In genomic region chr6:5410697-5411391, GRCm38 (mm10) we compare ENCODE assay signal across 9 mouse cellular contexts. TPM values are rescaled to one million over a fixed set of nuclear protein-coding genes. Genes with fewer than 3 reads are reported as not detected.
DNase-seq lines count a peak whose midpoint lies in the region; ATAC-seq lines count a peak whose summit lies in the region.
"Had no signal": no experiment of that assay in that cellular context is flagged by ENCODE, and none has a peak within 500 bp of the region (broad histone marks: within the 10 kb centered on the region; RNA-seq: fewer than 3 reads in every experiment).

No protein-coding gene starts in this region.

- 50% methylated on average over 6 of the region's 6 CpGs for WGBS in forebrain, embryonic 15.5 days
- whole genome bisulfite sequencing in hindbrain, embryonic 10.5 days: 55% methylated on average over 6 of the region's 6 CpGs

- peak; percentile 49 for DNase-seq in MN1 (ENCODE audit: low spot score)
- DNase-seq in c-Kit-positive CD71-positive TER-119-negative erythroid progenitor cells, embryonic 14.5 days (ENCODE audit: low read depth): peak; percentile 44
- peak; percentile 72 for DNase-seq in hindbrain, embryonic 10.5 days (ENCODE audit: low spot score)
- peak; percentile 25 to 46 for DNase-seq in layer of hippocampus, postnatal 36 days
- DNase-seq in right cerebral cortex, postnatal 4 days: peak; percentile 55

- H3K4me2 ChIP-seq in forebrain, embryonic 15.5 days (replicated peaks): no peak overlapping the region

- peak; percentile 43 for ATAC-seq in forebrain, embryonic 15.5 days (replicated peaks)
- peak; percentile 94 for ATAC-seq in megakaryocyte progenitor cell, adult 5-6 weeks (replicated peaks; ENCODE audit: poor library complexity)
- no peak for ATAC-seq in inflammation-experienced regulatory T-cells, adult 6 months

- H3K4me1 ChIP-seq in forebrain, embryonic 15.5 days: peaks cover 40% of the 10 kb centered on the region
- H3K4me1 ChIP-seq in hindbrain, embryonic 10.5 days (replicated peaks): peaks cover 21% of the 10 kb centered on the region
- H3K4me1 ChIP-seq: megakaryocyte, embryonic 14.5 days had no signal

- H3K4me3 ChIP-seq in forebrain, embryonic 15.5 days: no peak overlapping the region
- no peak overlapping the region for H3K4me3 ChIP-seq in hindbrain, embryonic 10.5 days
- H3K4me3 ChIP-seq: megakaryocyte, embryonic 14.5 days had no signal

- H3K9me3 ChIP-seq in forebrain, embryonic 15.5 days: no peaks in the 10 kb centered on the region
- no peaks in the 10 kb centered on the region for H3K9me3 ChIP-seq in hindbrain, embryonic 10.5 days
- H3K9me3 ChIP-seq: megakaryocyte, embryonic 14.5 days had no signal

- no peak overlapping the region for H3K27ac ChIP-seq in forebrain, embryonic 15.5 days (replicated peaks)
- no peak overlapping the region for H3K27ac ChIP-seq in hindbrain, embryonic 10.5 days

- H3K9ac ChIP-seq in forebrain, embryonic 15.5 days (replicated peaks): no peak overlapping the region

- H3K36me3 ChIP-seq in forebrain, embryonic 15.5 days: no peaks in the 10 kb centered on the region
- no peaks in the 10 kb centered on the region for H3K36me3 ChIP-seq in hindbrain, embryonic 10.5 days

- no peaks in the 10 kb centered on the region for H3K27me3 ChIP-seq in forebrain, embryonic 15.5 days
- H3K27me3 ChIP-seq in hindbrain, embryonic 10.5 days (ENCODE audit: insufficient read depth, poor library complexity, severe bottlenecking): no peaks in the 10 kb centered on the region

RNA-seq across cellular contexts. Expression of gene Asb4, which starts 27.7 kb away (rescaled TPM):
- 14.2 and 15.9 TPM in 2 replicates for polyA plus RNA-seq in forebrain, embryonic 15.5 days (2015; fragmentation: Nextera tagmentation; extraction: Ambion mirVana)
- 22.0 and 24.3 TPM in 2 replicates for polyA plus RNA-seq in hindbrain, embryonic 10.5 days (2016; fragmentation: Nextera tagmentation; extraction: Ambion mirVana)
- under 1 TPM; 0.50 to 0.71 TPM for total RNA-seq in layer of hippocampus, postnatal 36 days (2021)
- 0.07 TPM in 1 of 2 replicates, not detected in the other for total RNA-seq in megakaryocyte progenitor cell, adult 5-6 weeks (2015)
- 0.14 TPM in 1 of 2 replicates, not detected in the other for total RNA-seq in megakaryocyte progenitor cell, adult 5-6 weeks (2017)
- polyA plus RNA-seq in inflammation-experienced regulatory T-cells, adult 6 months (2017; shearing (Covaris generic)): under 1 TPM in 2 of 3 experiments, not detected in 1; 0.21 to 0.22 TPM

Comparison
In these comparisons a context has a peak if more than half of its experiments do, and no peak if none do; other contexts are left out.
1. RNA of gene Asb4, which starts 27.7 kb away (polyA plus RNA-seq): 22.0 to 24.3 TPM in hindbrain, embryonic 10.5 days and 14.2 to 15.9 TPM in forebrain, embryonic 15.5 days; 0.21 to 0.22 TPM in inflammation-experienced regulatory T-cells, adult 6 months; every median in the first group is over 10 times any median in the second.
2. Peak in every context shown above with its lines, with median percentiles within 50 percentile points of each other: DNase-seq.